Mouse (Mus musculus): Measurements from ENCODE around the gene Fancd2. TPM values are rescaled to one million over a fixed set of nuclear protein-coding genes. Genes with fewer than 3 reads are reported as not detected.

The Fancd2 gene
- polyA plus RNA-seq, 1 experiment from 2014 or later, result 13.5 TPM

DNA sequence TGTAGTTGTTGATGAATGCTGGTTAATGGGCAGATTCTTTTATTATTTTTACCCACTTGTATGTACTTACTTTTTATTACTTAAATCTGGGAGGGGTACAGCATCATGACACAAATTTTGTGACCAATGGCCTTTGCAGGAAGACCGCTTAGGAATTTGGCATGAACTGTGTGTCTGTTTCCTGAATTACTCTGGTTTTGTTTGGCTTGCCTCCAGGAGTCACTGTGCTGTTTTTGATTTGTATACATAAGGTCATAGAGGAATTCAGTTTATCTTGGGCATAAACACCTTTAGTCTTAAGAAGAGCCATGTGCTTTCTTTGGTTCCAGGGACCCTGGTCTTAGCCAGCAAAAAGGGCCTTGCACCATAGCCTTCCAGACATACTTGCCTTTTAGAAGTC, 33.1 kb downstream of the Fancd2 start:
- DNase-seq (ENCODE audit: low spot score, missing footprints) (no peak), ATAC-seq (ENCODE audit: low FRiP score) (no peak)
- no peaks in the 10 kb centered on the region; the same call in 1 of the 2 replicates for H3K36me3 ChIP-seq (ENCODE audit: control insufficient read depth, insufficient read depth, low read length)
- H3K9ac ChIP-seq (ENCODE audit: low read length), result no peak overlapping the region
- H3K4me3 ChIP-seq (ENCODE audit: low read depth, low read length), result no peak overlapping the region
- no peaks in the 10 kb centered on the region for H3K27me3 ChIP-seq (ENCODE audit: control insufficient read depth, insufficient read depth, low read length)
- H3K27ac ChIP-seq (ENCODE audit: low read depth, low read length), result no peak overlapping the region
- WGBS, result 91% methylated on average over 1 of the region's 1 CpGs
- no peaks in the 10 kb centered on the region for H3K9me3 ChIP-seq (ENCODE audit: control insufficient read depth, low read length)
- H3K4me2 ChIP-seq, result no peak overlapping the region
- no peaks in the 10 kb centered on the region for H3K4me1 ChIP-seq (ENCODE audit: control insufficient read depth, insufficient read depth, low read length)

DNA sequence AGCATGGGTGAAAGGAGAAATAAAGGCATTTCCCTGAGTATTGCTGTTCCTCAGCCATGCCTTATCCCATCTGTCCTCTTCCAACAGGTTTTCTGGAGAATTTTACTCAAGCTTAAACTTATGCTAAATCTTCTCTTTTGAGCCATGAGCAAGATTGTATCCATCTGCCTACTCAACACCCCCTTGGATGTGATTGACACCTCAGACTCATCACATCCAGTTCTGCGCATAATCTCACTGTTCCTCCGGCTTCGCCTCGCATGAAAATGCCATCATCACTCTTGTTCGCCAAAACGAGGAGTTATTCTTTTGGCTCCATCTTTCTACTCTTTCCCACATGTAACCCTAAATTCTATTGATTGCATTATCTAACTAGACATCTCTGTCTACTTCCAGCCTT, 44.6 kb downstream of the Fancd2 start:
- peaks cover 8% of the 10 kb centered on the region for H3K36me3 ChIP-seq (ENCODE audit: control insufficient read depth, insufficient read depth, low read length)
- 96% methylated on average over 6 of the region's 6 CpGs for WGBS

DNA sequence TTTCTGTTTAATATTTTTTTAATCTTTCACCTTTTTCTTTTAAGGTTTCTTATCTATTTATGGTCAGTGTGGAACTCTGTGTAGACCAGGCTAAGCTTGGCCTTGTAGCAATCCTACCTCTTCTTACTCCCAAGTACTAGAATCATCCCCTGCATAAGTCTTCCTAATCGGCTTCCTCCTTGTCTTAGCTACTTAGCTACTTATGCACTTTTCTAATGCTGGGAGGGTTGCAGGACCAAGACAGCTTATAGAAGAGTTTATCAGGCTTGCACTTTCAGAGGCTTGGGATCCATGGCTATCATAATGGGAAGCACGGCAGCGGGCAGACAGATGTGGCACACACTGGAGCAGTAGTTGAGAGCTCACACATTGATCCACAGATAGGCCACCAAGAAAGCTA, 47.8 kb downstream of the Fancd2 start:
- Histone ChIP-seq H3K4me2 (no peak overlapping the region), H3K9ac (ENCODE audit: low read length) (no peak overlapping the region), H3K9me3 (ENCODE audit: control insufficient read depth, low read length) (no peaks in the 10 kb centered on the region), H3K27ac (ENCODE audit: low read depth, low read length) (no peak overlapping the region), H3K27me3 (ENCODE audit: control insufficient read depth, insufficient read depth, low read length) (no peaks in the 10 kb centered on the region), H3K4me3 (ENCODE audit: low read depth, low read length) (no peak overlapping the region), H3K36me3 (ENCODE audit: control insufficient read depth, insufficient read depth, low read length) (peaks cover 3% of the 10 kb centered on the region; the same call in 1 of the 2 replicates), H3K4me1 (ENCODE audit: control insufficient read depth, insufficient read depth, low read length) (no peaks in the 10 kb centered on the region)
- no peak for DNase-seq (ENCODE audit: low spot score, missing footprints)
- 91% methylated on average over 3 of the region's 3 CpGs for WGBS
- no peak for ATAC-seq (ENCODE audit: low FRiP score)

More for the DNA sequence above, 44.6 kb downstream of the Fancd2 start:
- Histone ChIP-seq H3K4me2 (no peak overlapping the region), H3K9me3 (ENCODE audit: control insufficient read depth, low read length) (no peaks in the 10 kb centered on the region), H3K4me3 (ENCODE audit: low read depth, low read length) (no peak overlapping the region), H3K4me1 (ENCODE audit: control insufficient read depth, insufficient read depth, low read length) (no peaks in the 10 kb centered on the region), H3K9ac (ENCODE audit: low read length) (no peak overlapping the region), H3K27ac (ENCODE audit: low read depth, low read length) (no peak overlapping the region), H3K27me3 (ENCODE audit: control insufficient read depth, insufficient read depth, low read length) (no peaks in the 10 kb centered on the region)
- no peak for DNase-seq (ENCODE audit: low spot score, missing footprints)
- ATAC-seq (ENCODE audit: low FRiP score), result no peak

DNA sequence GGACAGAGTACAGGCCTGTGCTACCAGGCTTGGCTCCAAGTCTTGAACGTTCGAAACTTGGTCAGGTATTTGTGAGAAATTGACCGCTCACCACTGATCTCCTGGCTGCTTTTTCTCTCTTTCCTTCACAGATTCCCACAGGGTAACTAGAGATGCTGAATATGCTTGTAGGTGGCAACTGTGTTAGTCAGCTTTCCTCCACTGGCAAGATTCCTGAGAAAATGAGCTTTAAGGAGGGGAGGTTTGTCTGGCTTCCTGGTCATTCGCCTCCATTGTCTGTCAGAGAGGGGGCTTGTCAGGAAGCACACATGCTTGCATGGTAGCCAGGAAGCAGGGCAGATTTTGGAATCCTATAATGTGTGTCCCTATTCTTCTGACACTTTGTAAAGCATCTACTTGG, 51.5 kb downstream of the Fancd2 start:
- H3K36me3 ChIP-seq (ENCODE audit: control insufficient read depth, insufficient read depth, low read length), result no peaks in the 10 kb centered on the region

DNA sequence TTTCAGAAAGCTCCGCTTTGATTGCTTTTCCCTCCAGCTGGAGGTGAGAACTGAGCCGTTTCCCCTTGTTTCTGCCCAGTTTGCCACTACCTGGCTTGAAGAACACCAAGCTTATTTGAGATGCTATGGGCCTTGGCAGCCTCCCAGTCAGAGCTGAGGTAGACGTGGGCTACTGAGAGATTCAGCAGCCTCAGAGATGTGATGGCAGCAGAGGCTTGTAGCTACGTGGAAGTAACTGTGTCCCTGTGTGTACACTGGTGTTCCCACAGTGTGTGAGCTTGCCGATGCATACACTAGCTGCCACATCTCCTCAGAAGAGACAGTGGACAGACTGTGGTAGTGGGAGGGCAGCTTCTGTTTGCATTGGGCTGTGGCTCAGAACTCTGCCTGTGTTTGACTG, 53.6 kb downstream of the Fancd2 start:
- WGBS, result 95% methylated on average over 5 of the region's 5 CpGs
- DNase-seq (ENCODE audit: low spot score, missing footprints), result no peak
- no peak for ATAC-seq (ENCODE audit: low FRiP score)
- Histone ChIP-seq H3K4me1 (ENCODE audit: control insufficient read depth, insufficient read depth, low read length) (no peaks in the 10 kb centered on the region), H3K27me3 (ENCODE audit: control insufficient read depth, insufficient read depth, low read length) (no peaks in the 10 kb centered on the region), H3K27ac (ENCODE audit: low read depth, low read length) (no peak overlapping the region), H3K4me3 (ENCODE audit: low read depth, low read length) (no peak overlapping the region), H3K9me3 (ENCODE audit: control insufficient read depth, low read length) (no peaks in the 10 kb centered on the region), H3K4me2 (no peak overlapping the region), H3K9ac (ENCODE audit: low read length) (no peak overlapping the region), H3K36me3 (ENCODE audit: control insufficient read depth, insufficient read depth, low read length) (no peaks in the 10 kb centered on the region)

More for the DNA sequence above, 51.5 kb downstream of the Fancd2 start:
- 88% methylated on average over 4 of the region's 4 CpGs for WGBS
- H3K9ac ChIP-seq (ENCODE audit: low read length), result no peak overlapping the region
- H3K4me1 ChIP-seq (ENCODE audit: control insufficient read depth, insufficient read depth, low read length), result no peaks in the 10 kb centered on the region
- H3K4me2 ChIP-seq, result no peak overlapping the region
- DNase-seq (ENCODE audit: low spot score, missing footprints), result no peak
- no peaks in the 10 kb centered on the region for H3K9me3 ChIP-seq (ENCODE audit: control insufficient read depth, low read length)
- ATAC-seq (ENCODE audit: low FRiP score), result no peak
- no peaks in the 10 kb centered on the region for H3K27me3 ChIP-seq (ENCODE audit: control insufficient read depth, insufficient read depth, low read length)
- H3K27ac ChIP-seq (ENCODE audit: low read depth, low read length), result no peak overlapping the region
- H3K4me3 ChIP-seq (ENCODE audit: low read depth, low read length), result no peak overlapping the region

DNA sequence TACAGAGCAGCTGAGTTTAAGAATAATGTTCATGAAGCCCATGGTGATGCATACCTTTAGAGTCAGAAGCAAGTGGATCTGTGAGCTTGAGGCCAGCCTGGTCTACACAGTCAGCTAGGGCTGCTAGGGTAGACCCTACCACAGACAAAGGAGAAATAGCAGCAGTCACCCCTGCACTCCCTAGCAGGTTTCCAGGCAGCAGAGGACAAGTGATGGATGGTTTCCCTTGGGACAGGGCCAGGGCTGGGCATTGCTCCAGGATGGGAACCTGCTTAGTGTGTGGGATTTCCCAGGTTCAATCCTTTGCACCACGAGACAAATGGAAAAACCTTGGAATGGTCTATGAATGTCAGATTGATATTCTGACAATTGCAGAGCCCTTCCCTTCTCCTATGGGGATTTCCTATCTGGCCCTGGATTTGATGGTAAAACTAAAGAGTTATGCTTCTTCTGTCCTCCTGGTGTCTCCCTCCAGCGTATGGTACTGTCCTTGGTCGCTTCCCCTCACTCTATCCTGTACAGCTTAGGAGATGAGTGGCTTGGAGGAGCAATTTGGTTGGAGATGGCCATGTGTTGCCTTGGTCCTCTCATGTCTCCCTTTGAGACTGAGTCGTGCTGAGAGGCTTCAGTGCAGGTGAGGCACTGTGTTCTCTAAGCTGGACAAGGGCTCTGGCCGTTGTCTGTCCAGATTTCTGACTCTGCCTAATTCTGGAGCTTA, 55.1 kb downstream of the Fancd2 start:
- H3K27me3 ChIP-seq (ENCODE audit: control insufficient read depth, insufficient read depth, low read length), result no peaks in the 10 kb centered on the region
- ATAC-seq (ENCODE audit: low FRiP score), result no peak
- no peak overlapping the region for H3K4me3 ChIP-seq (ENCODE audit: low read depth, low read length)
- no peaks in the 10 kb centered on the region for H3K9me3 ChIP-seq (ENCODE audit: control insufficient read depth, low read length)
- H3K27ac ChIP-seq (ENCODE audit: low read depth, low read length), result no peak overlapping the region
- 84% methylated on average over 5 of the region's 5 CpGs for WGBS
- no peak for DNase-seq (ENCODE audit: low spot score, missing footprints)
- no peaks in the 10 kb centered on the region for H3K36me3 ChIP-seq (ENCODE audit: control insufficient read depth, insufficient read depth, low read length)
- H3K4me2 ChIP-seq, result no peak overlapping the region
- H3K4me1 ChIP-seq (ENCODE audit: control insufficient read depth, insufficient read depth, low read length), result no peaks in the 10 kb centered on the region
- H3K9ac ChIP-seq (ENCODE audit: low read length), result no peak overlapping the region

DNA sequence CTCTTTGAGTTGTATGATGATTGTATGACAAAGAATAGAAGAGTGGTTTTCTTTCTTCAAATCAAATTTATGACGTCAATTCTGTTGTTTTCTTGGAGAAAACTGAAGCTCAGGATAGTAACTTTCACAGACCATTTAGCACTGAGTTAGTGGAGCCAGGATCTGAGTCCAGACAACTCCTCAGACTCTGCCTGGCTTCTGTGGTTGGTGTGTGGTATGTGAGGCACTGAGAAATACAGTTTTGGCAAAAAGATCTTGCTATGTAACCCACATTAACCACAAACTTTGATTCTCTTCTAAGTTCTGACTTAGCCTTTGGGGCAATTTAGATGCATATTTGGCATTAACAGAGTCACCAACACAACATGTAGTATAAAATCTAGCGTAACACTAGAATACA, 61.2 kb downstream of the Fancd2 start:
- Histone ChIP-seq H3K27me3 (ENCODE audit: control insufficient read depth, insufficient read depth, low read length) (no peaks in the 10 kb centered on the region), H3K4me2 (no peak overlapping the region), H3K27ac (ENCODE audit: low read depth, low read length) (no peak overlapping the region), H3K9ac (ENCODE audit: low read length) (no peak overlapping the region), H3K4me3 (ENCODE audit: low read depth, low read length) (no peak overlapping the region), H3K9me3 (ENCODE audit: control insufficient read depth, low read length) (no peaks in the 10 kb centered on the region), H3K36me3 (ENCODE audit: control insufficient read depth, insufficient read depth, low read length) (no peaks in the 10 kb centered on the region), H3K4me1 (ENCODE audit: control insufficient read depth, insufficient read depth, low read length) (no peaks in the 10 kb centered on the region)
- ATAC-seq (ENCODE audit: low FRiP score) (no peak), DNase-seq (ENCODE audit: low spot score, missing footprints) (no peak)
- 95% methylated on average over 2 of the region's 2 CpGs for WGBS

DNA sequence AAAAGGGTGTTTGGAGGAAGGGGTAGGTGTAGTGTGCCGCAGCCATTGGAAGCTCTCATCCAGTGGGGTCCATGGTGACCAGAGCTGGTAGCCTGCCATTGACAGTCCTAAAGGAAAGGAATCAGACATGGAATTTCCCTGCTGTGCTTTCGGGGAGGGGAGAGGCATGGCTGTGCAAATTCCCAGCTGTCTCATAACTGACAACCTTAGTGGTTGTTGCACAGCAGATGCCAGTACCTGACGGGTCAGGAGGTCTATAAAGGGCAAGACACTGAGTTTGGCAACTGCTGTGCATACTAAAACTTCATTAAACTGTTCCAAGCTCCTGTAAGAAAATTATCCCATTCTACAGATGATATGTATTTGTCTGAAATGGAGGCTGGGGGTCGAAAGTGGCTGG, 66.5 kb downstream of the Fancd2 start:
- Histone ChIP-seq H3K4me1 (ENCODE audit: control insufficient read depth, insufficient read depth, low read length) (peaks cover 6% of the 10 kb centered on the region; the same call in 1 of the 2 replicates), H3K9me3 (ENCODE audit: control insufficient read depth, low read length) (no peaks in the 10 kb centered on the region), H3K4me3 (ENCODE audit: low read depth, low read length) (no peak overlapping the region), H3K27me3 (ENCODE audit: control insufficient read depth, insufficient read depth, low read length) (no peaks in the 10 kb centered on the region), H3K4me2 (no peak overlapping the region), H3K36me3 (ENCODE audit: control insufficient read depth, insufficient read depth, low read length) (no peaks in the 10 kb centered on the region), H3K9ac (ENCODE audit: low read length) (no peak overlapping the region), H3K27ac (ENCODE audit: low read depth, low read length) (no peak overlapping the region)
- DNase-seq (ENCODE audit: low spot score, missing footprints) (peak; percentile 64), ATAC-seq (ENCODE audit: low FRiP score) (no peak)
- 88% methylated on average over 4 of the region's 4 CpGs for WGBS

DNA sequence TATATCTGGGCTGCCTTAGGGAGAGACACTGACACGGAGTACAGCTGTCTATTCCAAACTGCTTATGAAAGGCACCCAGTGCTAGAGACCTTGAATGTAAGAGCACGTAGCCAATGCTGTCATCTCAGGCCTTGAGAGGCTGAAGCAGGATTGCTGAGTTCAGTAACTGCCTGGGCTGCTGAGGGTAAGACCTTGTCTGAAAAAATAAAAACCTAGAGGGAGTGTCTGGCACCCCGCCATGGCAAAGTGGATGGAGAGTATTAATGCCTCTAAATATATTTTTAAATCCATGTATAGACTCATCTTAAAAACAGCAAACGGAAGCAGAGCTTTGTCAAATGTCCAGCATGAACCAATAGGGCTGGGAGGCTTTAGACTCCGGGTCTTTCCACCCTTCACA, 68.4 kb downstream of the Fancd2 start:
- H3K27ac ChIP-seq (ENCODE audit: low read depth, low read length), result no peak overlapping the region
- peaks cover 6% of the 10 kb centered on the region; the same call in 1 of the 2 replicates for H3K4me1 ChIP-seq (ENCODE audit: control insufficient read depth, insufficient read depth, low read length)
- H3K9ac ChIP-seq (ENCODE audit: low read length), result no peak overlapping the region
- H3K9me3 ChIP-seq (ENCODE audit: control insufficient read depth, low read length), result no peaks in the 10 kb centered on the region
- 76% methylated on average over 5 of the region's 5 CpGs for WGBS
- H3K4me2 ChIP-seq, result no peak overlapping the region
- H3K27me3 ChIP-seq (ENCODE audit: control insufficient read depth, insufficient read depth, low read length), result no peaks in the 10 kb centered on the region
- no peak for ATAC-seq (ENCODE audit: low FRiP score)
- DNase-seq (ENCODE audit: low spot score, missing footprints), result no peak
- no peak overlapping the region for H3K4me3 ChIP-seq (ENCODE audit: low read depth, low read length)
- H3K36me3 ChIP-seq (ENCODE audit: control insufficient read depth, insufficient read depth, low read length), result no peaks in the 10 kb centered on the region
